Mouse (Mus musculus) thymus, postnatal 14 days (tissue): ENCODE data around the gene Hs3st5.
A peak's percentile ranks its signal among the peaks of the same experiment; 100 is the strongest.

Source experiments
- DNase-seq: peaks from one replicate; pipeline ENCODE4 v3.0.0; 2021

Gene Hs3st5

GRCm38 (mm10) chr10:36805265-36805664 is 298.7 kb downstream of the Hs3st5 start:
- no peak for DNase-seq

GRCm38 (mm10) chr10:36805788-36806187 is 299.2 kb downstream of the Hs3st5 start:
- DNase-seq, result no peak

DNA sequence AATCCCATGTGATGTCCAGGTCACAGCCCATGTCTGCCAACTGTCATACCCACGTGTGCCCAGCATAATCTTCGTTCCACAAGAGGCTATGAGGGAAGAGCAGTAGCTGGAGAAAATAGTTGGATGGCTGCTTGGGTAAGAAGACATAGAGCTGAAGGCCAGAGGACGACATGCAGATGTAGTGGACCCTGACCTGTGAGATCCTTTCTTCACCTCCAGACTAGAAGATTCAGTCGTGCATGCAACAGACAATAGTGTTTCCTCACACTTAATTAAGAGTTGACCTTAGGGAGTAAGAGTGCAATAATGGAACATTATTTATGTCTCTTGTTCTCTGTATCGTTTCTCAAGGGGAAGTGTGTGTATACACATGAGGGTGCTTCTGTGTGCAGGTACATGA is 300.4 kb downstream of the Hs3st5 start:
- no peak for DNase-seq

DNA sequence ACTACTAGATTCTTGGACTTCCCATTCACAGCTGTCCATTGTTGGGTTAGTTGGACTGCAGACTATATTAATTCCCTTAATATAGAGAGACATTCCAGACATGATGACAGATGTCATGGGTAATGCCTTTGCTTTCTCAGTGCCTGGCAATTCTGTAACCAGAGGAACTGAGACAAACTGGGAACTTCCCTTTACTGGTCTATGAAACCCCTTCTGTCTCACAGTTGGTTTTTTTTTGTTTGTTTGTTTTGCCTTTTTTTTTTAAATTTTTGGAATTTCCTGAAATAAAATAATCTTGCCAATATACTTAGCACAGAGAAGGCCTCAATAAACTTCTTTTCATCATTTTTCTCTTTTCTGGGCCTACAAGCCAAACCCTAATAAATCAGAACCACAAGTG is 312.3 kb downstream of the Hs3st5 start:
- DNase-seq, result no peak

DNA sequence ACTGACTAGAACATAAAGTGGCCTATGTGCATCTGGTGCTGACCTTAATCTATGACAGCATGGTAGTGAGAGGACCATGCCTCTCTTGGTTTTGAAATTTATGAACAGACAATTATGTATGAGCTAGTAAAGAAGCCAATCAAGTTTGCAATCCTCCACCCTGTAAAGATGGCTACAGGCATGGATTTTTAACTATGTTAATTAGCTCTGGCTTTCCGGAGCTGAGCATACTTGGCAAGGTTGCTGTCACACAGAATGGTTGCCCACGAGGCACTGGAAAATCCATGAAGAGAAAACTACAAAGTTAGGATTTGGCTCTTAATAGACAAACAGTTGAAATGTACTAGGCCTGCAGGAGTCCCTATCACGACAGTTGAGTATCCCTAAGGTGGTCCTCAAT is 322.5 kb downstream of the Hs3st5 start:
- no peak for DNase-seq

DNA sequence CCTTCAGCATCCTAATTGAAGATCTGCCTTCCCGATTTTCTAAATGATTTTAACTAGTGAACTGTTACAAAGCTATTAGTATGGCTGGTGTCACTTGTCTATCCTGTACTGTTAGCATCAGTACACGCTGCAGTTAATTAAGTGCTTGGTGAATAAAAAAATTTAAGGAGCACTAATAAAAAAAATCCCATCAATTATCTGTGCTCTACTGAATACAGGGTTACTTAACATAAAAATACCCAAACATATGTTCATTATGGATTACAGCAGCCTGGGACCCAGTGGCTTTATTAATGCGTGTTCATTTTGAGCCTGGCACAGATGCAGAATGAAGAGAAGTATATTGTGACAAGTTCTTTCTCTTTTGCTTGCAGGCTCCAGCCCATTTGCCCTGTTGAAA is 325.6 kb downstream of the Hs3st5 start:
- DNase-seq, result no peak

GRCm38 (mm10) chr10:36834224-36834623 is 327.6 kb downstream of the Hs3st5 start:
- peak; percentile 8 for DNase-seq

- DNase-seq, result no peak
Observed at GRCm38 (mm10) chr10:36835836-36836516, 329.4 kb downstream of the Hs3st5 start.

DNA sequence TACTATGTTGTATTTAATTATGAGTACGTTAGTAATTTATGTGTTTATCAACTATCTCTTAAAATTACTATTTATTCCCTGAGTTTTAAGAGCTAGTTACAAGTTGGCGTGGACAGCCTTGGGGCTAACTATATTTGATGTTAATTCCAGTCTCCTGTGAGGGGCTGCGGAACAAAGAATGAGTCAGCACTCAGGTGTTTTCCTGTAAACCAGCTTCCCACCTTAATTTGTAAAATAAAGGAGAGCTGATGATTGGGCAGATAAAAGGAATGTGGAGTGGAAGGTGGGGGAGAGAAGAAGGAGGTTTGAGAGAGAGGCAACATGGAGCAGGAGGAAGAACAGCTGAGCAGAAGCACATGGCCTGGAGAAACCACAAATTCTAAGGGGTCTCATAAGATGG is 343.6 kb downstream of the Hs3st5 start:
- no peak for DNase-seq

DNA sequence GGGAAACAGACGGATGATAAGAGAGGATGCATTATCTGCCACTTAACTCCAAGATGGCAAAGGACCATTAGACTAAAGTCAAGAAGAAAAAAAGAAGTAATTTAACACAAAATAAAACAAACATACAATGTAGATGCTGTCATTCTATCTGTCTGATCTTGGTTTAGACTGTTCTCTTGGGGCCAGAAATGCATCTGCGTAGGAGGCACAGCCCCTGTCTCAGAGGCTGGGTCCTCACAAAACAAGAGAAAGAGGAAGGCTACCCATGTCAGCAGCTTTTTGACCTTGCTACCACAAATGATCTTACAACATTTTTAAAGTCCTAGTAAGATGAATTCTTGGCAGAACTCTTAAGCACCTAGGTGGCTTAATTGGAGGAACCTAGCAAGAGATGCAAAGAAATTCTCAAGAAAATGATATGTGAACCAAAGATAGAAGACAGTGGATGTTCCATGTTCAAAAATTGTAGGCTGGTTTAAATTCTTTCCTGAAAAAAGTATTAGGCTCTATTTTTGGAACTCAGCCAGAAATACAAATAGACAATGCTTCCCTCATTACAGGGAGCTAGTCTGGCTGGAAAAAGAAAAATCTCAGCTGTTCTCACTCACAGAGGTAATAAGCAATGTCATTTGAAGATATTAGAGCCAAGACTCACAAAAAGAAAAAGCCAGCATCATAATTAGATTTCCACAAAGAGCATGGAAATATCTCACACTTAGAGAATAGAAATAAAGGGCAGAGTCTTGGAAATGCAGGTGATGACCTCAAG is 355.7 kb downstream of the Hs3st5 start:
- no peak for DNase-seq
